Mouse (Mus musculus) midbrain, embryonic 14.5 days (tissue): Measurements from ENCODE around the gene C1rl. TPM values are rescaled to one million over a fixed set of nuclear protein-coding genes. Genes with fewer than 3 reads are reported as not detected.
"Not testable (repeated sequence)": the region's sequence is repeated elsewhere in the genome, so short reads cannot be mapped to it uniquely, and the experiment has no call there.

Source experiments
- ATAC-seq: fragments of 200-750 bp; cut with Nextera tagmentation; 2 replicates; pipeline ENCODE4 v1.8.0; 2017; ENCODE audit warnings: moderate number of reproducible peaks, moderate library complexity; ENCODE audit not compliant: low FRiP score, low TSS enrichment
- DNase-seq: peaks from one replicate; pipeline ENCODE4 v3.0.0-alpha.2; 2015
- H3K27ac ChIP-seq: fragments of 300-500 bp; sonication (generic); replicated peaks from 2 replicates; pipeline ENCODE4 v1.5.1; 2014; ENCODE audit warnings: mild to moderate bottlenecking, low read depth, low read length, moderate library complexity
- H3K27me3 ChIP-seq: fragments of 300-500 bp; sonication (generic); 2 replicates; pipeline ENCODE4 v1.6.1; 2014; ENCODE audit warnings: low read length, control low read depth, mixed read lengths; ENCODE audit not compliant: control insufficient read depth, insufficient read depth
- H3K36me3 ChIP-seq: fragments of 300-500 bp; sonication (generic); 2 replicates; pipeline ENCODE4 v1.6.1; 2014; ENCODE audit warnings: low read length, control low read depth; ENCODE audit not compliant: control insufficient read depth, insufficient read depth
- H3K4me1 ChIP-seq: fragments of 300-500 bp; sonication (generic); 2 replicates; pipeline ENCODE4 v1.6.1; 2014; ENCODE audit warnings: mild to moderate bottlenecking, antibody characterized with exemption, low read length, control low read depth; ENCODE audit not compliant: control insufficient read depth, insufficient read depth
- H3K4me2 ChIP-seq: fragments of 300-500 bp; sonication (generic); 2 replicates; pipeline ENCODE4 v1.6.1; 2014; ENCODE audit warnings: mild to moderate bottlenecking, low read length, moderate library complexity
- H3K4me3 ChIP-seq: fragments of 300-500 bp; sonication (generic); replicated peaks from 2 replicates; pipeline ENCODE4 v1.5.1; 2014; ENCODE audit warnings: low read depth, low read length
- H3K9ac ChIP-seq: fragments of 300-500 bp; sonication (generic); replicated peaks from 2 replicates; pipeline ENCODE4 v1.6.1; 2014; ENCODE audit warnings: mild to moderate bottlenecking, low read length, moderate library complexity
- H3K9me3 ChIP-seq: fragments of 300-500 bp; sonication (generic); 2 replicates; pipeline ENCODE4 v1.6.1; 2016; ENCODE audit warnings: low read length, control low read depth, mixed read lengths; ENCODE audit not compliant: control insufficient read depth
- WGBS: fragments of 180-500 bp; shearing (Covaris S2); extraction: QIAGEN DNeasy Blood & Tissue Kit; methylation state at CpG from one replicate; pipeline ENCODE4 v1.1.7; 2014; 5-methylcytosine and 5-hydroxymethylcytosine counted together
- polyA plus RNA-seq: library from polyadenylated mRNA; unstranded; fragments of >200 nt; fragmentation: Nextera tagmentation; extraction: Ambion mirVana; gene quantifications from 2 replicates; pipeline ENCODE4 v1.2.1, GENCODE M21; 2014

The C1rl gene
- polyA plus RNA-seq, 1 experiment from 2014 or later: 0.09 TPM

DNA sequence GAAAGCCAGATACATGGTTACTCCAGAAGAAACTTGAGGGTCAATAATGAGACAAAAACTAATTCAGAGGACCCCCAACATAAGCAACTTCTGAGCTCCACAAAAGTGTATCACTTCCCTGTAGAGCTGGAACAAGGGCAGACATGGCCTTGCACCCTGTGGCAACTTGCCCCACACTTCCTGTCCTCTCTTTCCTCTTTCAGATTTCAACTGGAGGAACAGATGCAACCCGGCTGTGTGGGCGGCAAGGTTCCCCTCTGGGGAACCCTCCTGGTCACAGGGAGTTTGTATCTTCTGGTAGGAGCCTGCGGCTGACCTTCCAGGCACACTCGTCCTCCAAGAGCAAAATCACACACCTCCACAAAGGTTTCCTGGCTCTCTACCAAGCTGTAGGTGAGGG, 12.1 kb downstream of the C1rl start:
- DNase-seq (no peak), ATAC-seq (no peak)
- Histone ChIP-seq H3K9me3 (no peaks in the 10 kb centered on the region), H3K4me3 (no peak overlapping the region), H3K27me3 (no peaks in the 10 kb centered on the region), H3K9ac (no peak overlapping the region), H3K27ac (no peak overlapping the region), H3K4me1 (no peaks in the 10 kb centered on the region), H3K4me2 (no peak overlapping the region), H3K36me3 (no peaks in the 10 kb centered on the region)
- WGBS: 86% methylated on average over 4 of the region's 4 CpGs

DNA sequence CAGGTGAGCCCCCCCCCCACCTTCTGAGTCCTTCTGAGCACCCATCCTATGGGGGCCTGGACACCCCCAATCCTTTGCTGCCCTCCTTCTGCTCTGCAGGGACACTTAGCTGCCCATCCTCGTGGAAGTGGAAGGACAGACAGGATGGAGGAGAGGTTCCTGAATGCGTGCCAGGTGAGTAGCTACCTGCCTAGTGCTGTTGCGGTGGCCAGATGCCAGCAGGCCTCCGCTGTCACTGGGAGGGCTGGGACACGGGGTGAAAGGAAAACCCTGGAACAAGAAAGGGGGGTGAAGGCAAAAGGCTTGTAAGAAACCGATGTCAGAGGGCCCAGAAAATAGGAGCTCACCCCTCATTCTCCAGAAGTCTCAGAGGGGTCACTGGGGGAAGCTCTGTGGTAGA, 14.1 kb downstream of the C1rl start:
- WGBS: 84% methylated on average over 6 of the region's 6 CpGs
- H3K36me3 ChIP-seq: no peaks in the 10 kb centered on the region
- DNase-seq (no peak), ATAC-seq (no peak)
- H3K4me3 ChIP-seq: no peak overlapping the region
- H3K9me3 ChIP-seq: no peaks in the 10 kb centered on the region
- H3K4me2 ChIP-seq: no peak overlapping the region
- no peak overlapping the region for H3K9ac ChIP-seq
- no peaks in the 10 kb centered on the region for H3K4me1 ChIP-seq
- no peaks in the 10 kb centered on the region for H3K27me3 ChIP-seq
- no peak overlapping the region for H3K27ac ChIP-seq

DNA sequence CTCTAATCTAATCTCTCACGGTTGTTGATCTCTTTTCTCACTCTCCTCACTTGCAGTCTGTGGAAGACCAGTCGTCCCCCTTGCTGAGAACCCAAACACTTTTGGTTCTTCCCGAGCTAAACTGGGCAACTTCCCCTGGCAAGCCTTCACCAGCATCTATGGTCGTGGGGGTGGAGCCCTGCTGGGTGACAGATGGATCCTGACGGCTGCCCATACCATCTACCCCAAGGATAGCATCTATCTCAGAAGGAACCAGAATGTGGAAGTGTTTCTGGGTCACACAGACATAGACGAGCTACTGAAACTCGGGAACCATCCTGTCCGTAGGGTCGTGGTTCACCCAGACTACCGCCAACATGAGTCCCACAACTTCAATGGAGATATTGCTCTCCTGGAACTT, 15.4 kb downstream of the C1rl start:
- no peak overlapping the region for H3K27ac ChIP-seq
- H3K36me3 ChIP-seq: no peaks in the 10 kb centered on the region
- H3K9me3 ChIP-seq: no peaks in the 10 kb centered on the region
- no peak overlapping the region for H3K4me3 ChIP-seq
- no peaks in the 10 kb centered on the region for H3K4me1 ChIP-seq
- WGBS: 86% methylated on average over 10 of the region's 10 CpGs
- no peak for ATAC-seq
- H3K27me3 ChIP-seq: no peaks in the 10 kb centered on the region
- no peak overlapping the region for H3K9ac ChIP-seq
- H3K4me2 ChIP-seq: no peak overlapping the region
- DNase-seq: no peak

DNA sequence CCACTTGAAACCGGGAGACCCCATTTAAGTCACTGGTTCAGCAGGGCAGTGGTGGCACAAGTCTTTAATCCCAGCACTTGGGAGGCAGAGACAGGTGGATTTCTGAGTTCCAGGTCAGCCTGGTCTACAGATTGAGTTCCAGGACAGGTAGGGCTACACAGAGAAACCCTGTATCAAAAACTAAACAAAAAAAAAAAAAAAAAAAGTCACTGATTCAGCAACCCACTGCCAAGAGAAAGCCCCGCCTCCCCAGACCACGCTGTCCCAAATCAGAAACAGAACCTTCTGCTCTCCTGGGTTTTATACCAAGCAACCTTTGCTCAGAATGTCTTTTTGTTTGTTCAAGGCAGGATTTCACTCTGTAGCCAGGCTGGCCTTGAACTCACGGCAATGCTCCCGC, 16.3 kb downstream of the C1rl start:
- H3K4me3 ChIP-seq, DNase-seq, H3K9me3 ChIP-seq, H3K27ac ChIP-seq, H3K27me3 ChIP-seq, ATAC-seq, H3K9ac ChIP-seq, H3K4me2 ChIP-seq, H3K4me1 ChIP-seq, H3K36me3 ChIP-seq: not testable (repeated sequence)
- WGBS: 91% methylated on average over 5 of the region's 5 CpGs

DNA sequence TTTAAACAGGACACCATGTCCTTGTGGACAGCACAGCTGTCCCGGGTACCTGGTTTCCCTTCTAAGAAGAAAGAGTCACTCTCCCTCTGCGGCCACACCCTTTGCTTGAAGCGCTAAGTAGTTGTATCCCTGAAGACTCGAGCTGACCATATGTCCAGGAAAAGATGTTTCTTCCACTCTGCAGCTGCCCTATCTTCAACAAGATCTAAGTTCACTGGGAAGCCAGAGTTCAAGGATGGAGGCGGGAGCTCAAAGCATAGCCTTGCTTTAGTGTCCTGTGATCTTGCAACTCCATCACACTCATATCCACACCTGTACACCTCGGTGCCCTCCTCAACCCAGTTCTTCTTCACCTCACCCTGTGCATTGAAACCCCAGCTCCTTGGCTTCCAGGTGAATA, 19.0 kb downstream of the C1rl start:
- DNase-seq (no peak), ATAC-seq (no peak)
- WGBS: 71% methylated on average over 6 of the region's 6 CpGs

DNA sequence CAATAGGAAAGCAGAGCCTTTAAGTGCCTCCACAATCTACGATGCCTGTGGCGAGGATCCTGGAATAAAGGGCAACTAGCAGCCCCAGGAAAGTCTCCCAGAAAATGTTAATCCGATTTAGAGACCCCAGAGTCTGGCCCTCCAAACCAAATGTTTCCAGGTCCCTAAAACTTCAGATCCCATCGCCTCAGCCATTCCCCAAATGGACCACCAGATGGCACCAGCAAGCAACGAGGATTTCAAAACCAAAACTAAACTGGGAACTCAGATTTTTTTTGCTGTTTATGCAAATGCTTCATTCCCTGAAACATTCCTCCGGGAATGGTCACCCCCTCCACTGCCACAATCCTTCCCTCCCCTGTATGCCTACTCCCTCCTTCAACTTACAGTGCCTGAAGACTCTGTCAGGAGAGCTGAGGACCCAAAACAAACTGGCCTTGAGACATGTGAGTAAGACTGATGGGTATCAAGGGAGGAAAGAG, 19.5 kb downstream of the C1rl start, which contains the start of gene C1ra:
TSS of gene C1ra (plus strand) at position 51 of the 482 bp plus-strand sequence.
- H3K4me2 ChIP-seq: no peak within 1 kb of the TSS
- no peak within 1 kb of the TSS for H3K27ac ChIP-seq

More for the DNA sequence above, 19.0 kb downstream of the C1rl start:
- Histone ChIP-seq H3K9ac (no peak overlapping the region), H3K4me1 (no peaks in the 10 kb centered on the region), H3K9me3 (no peaks in the 10 kb centered on the region), H3K36me3 (no peaks in the 10 kb centered on the region), H3K4me2 (no peak overlapping the region), H3K4me3 (no peak overlapping the region), H3K27ac (no peak overlapping the region), H3K27me3 (no peaks in the 10 kb centered on the region)

DNA sequence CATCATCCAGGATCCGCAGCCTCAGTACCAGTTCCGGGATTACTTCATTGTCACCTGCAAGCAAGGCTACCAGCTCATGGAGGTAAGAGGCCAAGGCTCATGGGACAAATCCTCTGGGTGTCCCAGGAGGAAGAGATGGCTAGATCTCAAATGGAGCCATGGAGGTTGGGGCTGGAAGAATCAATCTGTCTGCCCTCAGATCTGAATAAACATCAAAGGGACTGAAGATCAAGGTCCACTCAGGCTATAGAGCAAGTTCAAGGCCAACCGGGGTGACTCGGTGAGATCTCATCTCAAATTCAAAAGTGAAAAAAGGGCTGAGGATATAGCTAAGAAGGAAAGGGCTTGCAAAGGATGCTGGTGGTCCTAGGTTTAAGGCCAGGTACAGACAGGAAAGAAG, 24.8 kb downstream of the C1rl start:
- WGBS: 94% methylated on average over 4 of the region's 4 CpGs
- H3K27me3 ChIP-seq, ATAC-seq, H3K4me1 ChIP-seq, H3K9ac ChIP-seq, H3K4me2 ChIP-seq, H3K9me3 ChIP-seq, H3K36me3 ChIP-seq, H3K27ac ChIP-seq, DNase-seq, H3K4me3 ChIP-seq: not testable (repeated sequence)

More for the DNA sequence above, 19.5 kb downstream of the C1rl start, which contains the start of gene C1ra:
- DNase-seq: peak; percentile 70
- no peak within 1 kb of the TSS for H3K9ac ChIP-seq
- no peak within 1 kb of the TSS for H3K4me3 ChIP-seq
- no peaks in the 10 kb centered on the region for H3K27me3 ChIP-seq
- no peaks in the 10 kb centered on the region for H3K4me1 ChIP-seq
- H3K36me3 ChIP-seq: no peaks in the 10 kb centered on the region
- H3K9me3 ChIP-seq: no peaks in the 10 kb centered on the region
- ATAC-seq: no peak
- WGBS: 7% methylated on average over 6 of the region's 6 CpGs

DNA sequence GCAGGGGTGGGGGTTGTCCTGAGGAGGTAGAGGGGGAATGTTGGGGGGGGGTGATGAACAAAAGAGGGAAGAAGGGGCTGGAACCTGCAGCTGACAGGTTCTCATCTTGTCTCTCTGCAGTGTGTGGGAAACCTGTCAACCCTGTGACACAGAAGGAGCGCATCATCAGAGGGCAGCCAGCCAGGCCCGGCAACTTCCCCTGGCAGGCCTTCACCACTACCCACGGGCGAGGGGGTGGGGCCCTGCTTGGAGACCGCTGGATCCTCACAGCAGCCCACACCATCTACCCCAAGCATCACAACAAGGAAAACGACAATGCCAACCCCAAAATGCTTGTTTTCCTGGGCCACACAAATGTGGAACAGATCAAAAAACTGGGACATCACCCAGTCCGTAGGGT, 29.2 kb downstream of the C1rl start:
- H3K9ac ChIP-seq, H3K27ac ChIP-seq, H3K4me2 ChIP-seq, H3K27me3 ChIP-seq, DNase-seq, H3K4me1 ChIP-seq, ATAC-seq, H3K4me3 ChIP-seq, H3K36me3 ChIP-seq, H3K9me3 ChIP-seq: not testable (repeated sequence)
- 78% methylated on average over 7 of the region's 7 CpGs for WGBS

DNA sequence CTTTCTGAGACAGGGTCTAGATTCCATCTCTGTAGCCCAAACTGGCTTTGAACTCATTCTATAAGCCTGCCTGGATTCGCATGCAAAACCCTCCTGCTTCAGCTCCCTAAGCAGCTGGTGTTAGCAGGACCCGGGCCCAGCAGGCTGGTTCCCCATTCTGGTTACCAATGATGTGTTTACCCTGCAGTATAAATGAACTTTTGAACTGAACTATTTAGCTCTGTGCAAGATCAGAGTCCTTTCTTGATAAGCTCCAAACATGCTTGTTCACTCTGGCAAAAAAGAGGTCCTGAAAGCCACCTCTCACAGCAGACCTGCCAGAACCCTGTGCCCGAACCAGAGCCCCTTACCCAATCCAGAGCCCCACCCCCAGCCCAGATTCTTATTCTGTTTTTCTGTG, 35.0 kb downstream of the C1rl start:
- no peaks in the 10 kb centered on the region for H3K9me3 ChIP-seq
- no peaks in the 10 kb centered on the region for H3K27me3 ChIP-seq
- no peaks in the 10 kb centered on the region for H3K4me1 ChIP-seq
- H3K27ac ChIP-seq: no peak overlapping the region
- no peaks in the 10 kb centered on the region for H3K36me3 ChIP-seq
- no peak overlapping the region for H3K4me2 ChIP-seq
- no peak overlapping the region for H3K9ac ChIP-seq
- DNase-seq: no peak
- ATAC-seq: no peak
- H3K4me3 ChIP-seq: no peak overlapping the region
- WGBS: 79% methylated on average over 3 of the region's 3 CpGs
